Mouse (Mus musculus): ENCODE data around the gene Kcnb1. TPM values are rescaled to one million over a fixed set of nuclear protein-coding genes. Genes with fewer than 3 reads are reported as not detected.

Gene Kcnb1
- polyA plus RNA-seq, 1 experiment from 2014 or later, result 1.7 TPM

DNA sequence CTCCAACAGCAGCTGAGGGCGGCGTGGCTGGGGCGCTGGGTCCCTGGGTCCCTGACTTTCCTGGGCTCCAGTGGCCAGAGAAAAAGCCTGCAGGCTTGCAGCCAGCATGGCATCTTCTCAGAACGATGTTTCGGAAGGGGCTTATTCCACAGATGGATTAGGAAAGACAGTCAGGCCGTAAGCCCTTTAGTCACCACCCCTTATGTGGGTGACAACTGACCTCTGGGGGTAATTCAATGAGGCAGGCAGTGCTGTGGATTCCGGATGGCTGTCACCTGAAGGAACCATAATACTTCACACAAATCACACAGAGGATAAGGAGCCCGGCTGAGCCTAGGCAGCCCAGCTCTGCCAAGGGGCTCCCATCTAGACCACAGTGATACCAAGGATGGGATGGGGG is 8.9 kb downstream of the Kcnb1 start:
- 79% methylated on average over 8 of the region's 8 CpGs for WGBS
- H3K27me3 ChIP-seq (ENCODE audit: control insufficient read depth, insufficient read depth, low read length), result no peaks in the 10 kb centered on the region; the same call in 1 of the 2 replicates
- no peak overlapping the region for H3K9ac ChIP-seq (ENCODE audit: low read length)
- no peaks in the 10 kb centered on the region for H3K9me3 ChIP-seq (replicated peaks; ENCODE audit: control insufficient read depth, low read length)
- ATAC-seq (ENCODE audit: insufficient read depth, low FRiP score), result no peak
- H3K36me3 ChIP-seq (ENCODE audit: control insufficient read depth, insufficient read depth, low read length), result no peaks in the 10 kb centered on the region
- no peak overlapping the region for H3K4me3 ChIP-seq (replicated peaks; ENCODE audit: low read length)
- H3K27ac ChIP-seq (ENCODE audit: low read length), result no peak overlapping the region
- no peak overlapping the region for H3K4me2 ChIP-seq (ENCODE audit: low read depth, low read length)
- peaks cover 4% of the 10 kb centered on the region; the same call in 1 of the 2 replicates for H3K4me1 ChIP-seq (ENCODE audit: control insufficient read depth, insufficient read depth, low read length)

GRCm38 (mm10) chr2:167179301-167179700 is 10.7 kb downstream of the Kcnb1 start:
- H3K36me3 ChIP-seq (ENCODE audit: control insufficient read depth, insufficient read depth, low read length), result no peaks in the 10 kb centered on the region
- H3K4me1 ChIP-seq (ENCODE audit: control insufficient read depth, insufficient read depth, low read length), result peaks cover 4% of the 10 kb centered on the region; the same call in 1 of the 2 replicates
- no peak overlapping the region for H3K4me3 ChIP-seq (replicated peaks; ENCODE audit: low read length)
- no peak overlapping the region for H3K4me2 ChIP-seq (ENCODE audit: low read depth, low read length)
- H3K9ac ChIP-seq (ENCODE audit: low read length), result no peak overlapping the region
- no peaks in the 10 kb centered on the region for H3K27me3 ChIP-seq (ENCODE audit: control insufficient read depth, insufficient read depth, low read length)
- no peak for ATAC-seq (ENCODE audit: insufficient read depth, low FRiP score)
- H3K27ac ChIP-seq (ENCODE audit: low read length), result no peak overlapping the region
- H3K9me3 ChIP-seq (replicated peaks; ENCODE audit: control insufficient read depth, low read length), result no peaks in the 10 kb centered on the region
- WGBS, result 82% methylated on average over 10 of the region's 10 CpGs

- H3K9ac ChIP-seq (ENCODE audit: low read length), result no peak overlapping the region
- ATAC-seq (ENCODE audit: insufficient read depth, low FRiP score), result no peak
- no peaks in the 10 kb centered on the region for H3K9me3 ChIP-seq (replicated peaks; ENCODE audit: control insufficient read depth, low read length)
- no peaks in the 10 kb centered on the region for H3K27me3 ChIP-seq (ENCODE audit: control insufficient read depth, insufficient read depth, low read length)
- no peaks in the 10 kb centered on the region for H3K36me3 ChIP-seq (ENCODE audit: control insufficient read depth, insufficient read depth, low read length)
- H3K4me1 ChIP-seq (ENCODE audit: control insufficient read depth, insufficient read depth, low read length), result peaks cover 7% of the 10 kb centered on the region
- H3K4me3 ChIP-seq (replicated peaks; ENCODE audit: low read length), result no peak overlapping the region
- no peak overlapping the region for H3K27ac ChIP-seq (ENCODE audit: low read length)
- WGBS, result 44% methylated on average over 10 of the region's 10 CpGs
- H3K4me2 ChIP-seq (ENCODE audit: low read depth, low read length), result no peak overlapping the region
Measured at GRCm38 (mm10) chr2:167177231-167177641, 12.7 kb downstream of the Kcnb1 start.

DNA sequence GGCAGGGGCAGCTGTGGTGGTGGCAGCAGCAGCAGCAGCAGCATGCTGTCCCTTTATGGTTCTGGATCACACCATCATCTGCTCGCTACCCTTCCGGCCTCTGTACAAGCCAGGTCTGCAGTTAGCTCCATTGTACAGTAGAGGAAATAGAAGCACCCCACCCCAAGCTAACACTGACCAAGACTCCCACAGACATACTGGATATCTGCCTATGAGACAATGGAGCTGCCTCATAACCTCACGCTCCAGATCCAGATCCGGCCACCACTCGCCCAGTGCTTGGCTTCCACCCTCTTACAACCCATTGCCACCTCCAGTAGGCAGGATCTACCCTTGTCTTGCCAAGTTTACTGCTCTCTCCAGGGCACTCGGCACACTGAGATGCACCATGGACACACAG is 14.7 kb downstream of the Kcnb1 start:
- Histone ChIP-seq H3K4me1 (ENCODE audit: control insufficient read depth, insufficient read depth, low read length) (peaks cover 7% of the 10 kb centered on the region), H3K27me3 (ENCODE audit: control insufficient read depth, insufficient read depth, low read length) (no peaks in the 10 kb centered on the region), H3K9ac (ENCODE audit: low read length) (no peak overlapping the region), H3K9me3 (replicated peaks; ENCODE audit: control insufficient read depth, low read length) (no peaks in the 10 kb centered on the region), H3K36me3 (ENCODE audit: control insufficient read depth, insufficient read depth, low read length) (no peaks in the 10 kb centered on the region), H3K4me2 (ENCODE audit: low read depth, low read length) (no peak overlapping the region), H3K4me3 (replicated peaks; ENCODE audit: low read length) (no peak overlapping the region), H3K27ac (ENCODE audit: low read length) (no peak overlapping the region)
- no peak for ATAC-seq (ENCODE audit: insufficient read depth, low FRiP score)
- WGBS, result 87% methylated on average over 6 of the region's 6 CpGs

DNA sequence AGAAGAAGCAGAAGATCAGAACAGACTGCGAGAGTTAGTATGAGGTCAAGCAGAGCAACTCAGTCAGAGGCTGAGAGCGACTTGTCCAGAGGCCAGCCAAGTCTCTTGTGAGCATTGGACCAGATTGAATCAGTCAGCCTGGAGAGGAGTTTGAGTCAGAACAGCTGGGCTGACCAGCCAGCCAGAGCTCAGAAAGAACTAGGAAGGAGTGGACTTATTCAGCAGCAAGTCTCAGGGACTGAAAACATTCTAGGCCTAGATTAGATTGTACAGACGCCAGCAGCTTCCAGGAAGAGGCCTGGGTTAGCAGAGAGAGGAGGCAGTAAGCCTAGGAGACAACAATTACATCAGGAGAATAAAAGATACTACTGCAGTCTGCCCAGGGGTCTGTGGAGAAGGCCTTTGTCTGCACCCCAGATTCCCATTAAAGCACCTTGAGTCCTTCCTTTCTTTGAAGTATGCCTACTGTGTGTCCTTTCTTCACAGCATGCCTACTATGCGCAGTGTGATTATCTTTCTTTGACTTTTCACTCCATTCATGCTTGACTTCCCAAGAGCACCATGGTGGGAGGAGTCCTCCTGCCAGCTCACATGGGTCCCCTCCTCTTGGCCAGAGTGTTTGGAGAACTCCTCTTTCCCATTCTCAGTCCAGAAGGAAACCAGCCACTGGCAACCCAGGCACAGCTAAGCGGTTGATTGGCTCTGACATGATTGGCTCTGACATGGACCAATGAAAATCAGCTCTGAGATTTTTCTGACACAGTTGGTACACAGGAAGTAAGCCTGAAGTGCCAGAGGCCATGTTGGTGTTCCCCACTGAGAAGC is 16.7 kb downstream of the Kcnb1 start:
- Histone ChIP-seq H3K4me2 (ENCODE audit: low read depth, low read length) (no peak overlapping the region), H3K9ac (ENCODE audit: low read length) (no peak overlapping the region), H3K36me3 (ENCODE audit: control insufficient read depth, insufficient read depth, low read length) (no peaks in the 10 kb centered on the region), H3K9me3 (replicated peaks; ENCODE audit: control insufficient read depth, low read length) (no peaks in the 10 kb centered on the region), H3K27ac (ENCODE audit: low read length) (peak overlapping the region; percentile 80), H3K27me3 (ENCODE audit: control insufficient read depth, insufficient read depth, low read length) (no peaks in the 10 kb centered on the region), H3K4me1 (ENCODE audit: control insufficient read depth, insufficient read depth, low read length) (peaks cover 11% of the 10 kb centered on the region), H3K4me3 (replicated peaks; ENCODE audit: low read length) (no peak overlapping the region)
- ATAC-seq (ENCODE audit: insufficient read depth, low FRiP score), result peak; percentile 84
- 59% methylated on average over 5 of the region's 5 CpGs for WGBS

DNA sequence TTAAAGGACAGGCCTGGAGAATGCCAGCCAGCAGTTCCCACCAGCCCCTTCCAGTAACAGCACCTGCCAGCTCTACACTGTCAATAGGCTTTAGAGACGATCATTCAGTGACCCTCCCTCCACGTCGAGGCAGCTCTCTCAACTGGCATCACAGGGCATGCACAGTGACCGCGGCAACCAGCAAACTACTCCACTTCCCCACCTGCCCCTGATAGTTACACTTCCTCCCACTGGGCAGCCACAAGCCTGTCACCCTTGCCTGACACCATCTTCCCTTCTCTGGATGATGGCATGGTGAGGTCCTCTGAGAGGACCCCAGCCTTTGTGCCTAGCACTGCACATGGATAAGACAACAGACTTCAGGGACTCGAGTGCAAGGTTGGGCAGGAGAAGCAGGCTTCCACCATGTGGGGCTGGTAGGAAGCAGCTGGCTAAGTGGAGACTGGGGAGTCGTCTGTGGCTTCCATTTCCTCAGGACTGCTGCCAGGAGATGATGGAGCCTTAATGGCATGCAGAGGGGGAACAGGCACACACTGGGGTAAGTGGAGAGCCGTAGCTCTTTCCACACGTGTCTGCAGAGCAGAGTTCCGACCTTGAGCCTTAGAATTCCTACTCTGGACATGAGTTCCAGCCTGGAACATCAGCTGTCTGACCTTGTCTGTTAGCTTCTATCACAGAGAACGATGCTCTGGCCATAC is 22.3 kb downstream of the Kcnb1 start:
- no peak overlapping the region for H3K9ac ChIP-seq (ENCODE audit: low read length)
- WGBS, result 43% methylated on average over 11 of the region's 11 CpGs
- H3K27me3 ChIP-seq (ENCODE audit: control insufficient read depth, insufficient read depth, low read length), result no peaks in the 10 kb centered on the region
- H3K27ac ChIP-seq (ENCODE audit: low read length), result peak overlapping the region; percentile 18; the same call in 1 of the 2 replicates
- 0 out of 2 replicates have a peak, but pooled peaks have one; percentile 8 for ATAC-seq (ENCODE audit: insufficient read depth, low FRiP score)
- peaks cover 17% of the 10 kb centered on the region for H3K4me1 ChIP-seq (ENCODE audit: control insufficient read depth, insufficient read depth, low read length)
- H3K9me3 ChIP-seq (replicated peaks; ENCODE audit: control insufficient read depth, low read length), result no peaks in the 10 kb centered on the region
- no peaks in the 10 kb centered on the region for H3K36me3 ChIP-seq (ENCODE audit: control insufficient read depth, insufficient read depth, low read length)
- H3K4me3 ChIP-seq (replicated peaks; ENCODE audit: low read length), result no peak overlapping the region
- H3K4me2 ChIP-seq (ENCODE audit: low read depth, low read length), result no peak overlapping the region

DNA sequence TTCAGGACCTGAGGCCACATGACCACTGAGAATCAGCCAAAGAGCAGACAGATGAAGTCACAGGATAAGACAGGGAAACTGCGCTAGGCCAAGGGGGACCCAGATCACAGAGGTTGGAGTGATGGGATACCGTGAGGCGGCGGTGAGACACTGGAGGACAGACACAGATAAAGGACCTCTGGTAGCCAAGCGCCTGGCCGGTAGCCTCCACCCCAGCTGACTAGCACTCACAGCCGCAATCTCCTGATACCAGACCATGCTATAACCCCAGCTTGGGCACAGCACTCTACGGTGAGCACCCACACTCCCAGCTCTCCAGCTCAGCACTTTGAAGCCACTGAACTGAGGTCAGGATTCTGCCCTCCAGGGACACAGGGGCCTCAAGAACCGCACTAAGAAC is 26.4 kb downstream of the Kcnb1 start:
- 57% methylated on average over 9 of the region's 9 CpGs for WGBS
- no peaks in the 10 kb centered on the region for H3K27me3 ChIP-seq (ENCODE audit: control insufficient read depth, insufficient read depth, low read length)
- H3K36me3 ChIP-seq (ENCODE audit: control insufficient read depth, insufficient read depth, low read length), result no peaks in the 10 kb centered on the region
- no peak overlapping the region for H3K4me2 ChIP-seq (ENCODE audit: low read depth, low read length)
- no peak for ATAC-seq (ENCODE audit: insufficient read depth, low FRiP score)
- peaks cover 16% of the 10 kb centered on the region for H3K4me1 ChIP-seq (ENCODE audit: control insufficient read depth, insufficient read depth, low read length)
- H3K9ac ChIP-seq (ENCODE audit: low read length), result no peak overlapping the region
- no peak overlapping the region for H3K4me3 ChIP-seq (replicated peaks; ENCODE audit: low read length)
- H3K9me3 ChIP-seq (replicated peaks; ENCODE audit: control insufficient read depth, low read length), result no peaks in the 10 kb centered on the region
- H3K27ac ChIP-seq (ENCODE audit: low read length), result no peak overlapping the region

DNA sequence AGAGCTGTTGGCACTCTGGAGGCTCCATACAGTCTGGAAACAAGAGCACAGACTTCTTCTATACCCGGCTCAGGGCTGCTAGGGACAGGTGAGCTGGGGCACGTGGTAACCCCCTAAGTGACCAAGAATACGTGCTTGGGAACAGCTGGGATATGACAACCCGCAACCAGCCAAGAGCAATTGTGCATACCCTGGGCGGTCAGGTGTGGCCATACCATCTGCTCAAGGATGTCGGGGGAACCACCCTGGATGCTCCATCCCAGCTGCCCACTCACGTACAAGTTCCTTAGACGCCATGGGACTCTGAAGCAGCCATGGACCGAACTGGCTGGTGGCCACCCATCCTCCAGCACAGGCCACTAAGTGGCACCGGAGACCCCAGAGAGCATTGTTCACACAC is 26.8 kb downstream of the Kcnb1 start:
- peak overlapping the region; percentile 32; the same call in 1 of the 2 replicates for H3K27ac ChIP-seq (ENCODE audit: low read length)
- no peak overlapping the region for H3K4me2 ChIP-seq (ENCODE audit: low read depth, low read length)
- WGBS, result 94% methylated on average over 10 of the region's 10 CpGs
- no peaks in the 10 kb centered on the region for H3K36me3 ChIP-seq (ENCODE audit: control insufficient read depth, insufficient read depth, low read length)
- no peaks in the 10 kb centered on the region for H3K9me3 ChIP-seq (replicated peaks; ENCODE audit: control insufficient read depth, low read length)
- H3K9ac ChIP-seq (ENCODE audit: low read length), result no peak overlapping the region
- H3K4me1 ChIP-seq (ENCODE audit: control insufficient read depth, insufficient read depth, low read length), result peaks cover 12% of the 10 kb centered on the region
- H3K27me3 ChIP-seq (ENCODE audit: control insufficient read depth, insufficient read depth, low read length), result no peaks in the 10 kb centered on the region
- no peak overlapping the region for H3K4me3 ChIP-seq (replicated peaks; ENCODE audit: low read length)
- no peak for ATAC-seq (ENCODE audit: insufficient read depth, low FRiP score)

- no peak overlapping the region for H3K4me3 ChIP-seq (replicated peaks; ENCODE audit: low read length)
- ATAC-seq (ENCODE audit: insufficient read depth, low FRiP score), result no peak; the same call in 1 of the 2 replicates
- 55% methylated on average over 10 of the region's 10 CpGs for WGBS
- H3K9me3 ChIP-seq (replicated peaks; ENCODE audit: control insufficient read depth, low read length), result no peaks in the 10 kb centered on the region
- H3K27ac ChIP-seq (ENCODE audit: low read length), result peak overlapping the region; percentile 32; the same call in 1 of the 2 replicates
- no peaks in the 10 kb centered on the region for H3K27me3 ChIP-seq (ENCODE audit: control insufficient read depth, insufficient read depth, low read length)
- H3K36me3 ChIP-seq (ENCODE audit: control insufficient read depth, insufficient read depth, low read length), result no peaks in the 10 kb centered on the region
- no peak overlapping the region for H3K9ac ChIP-seq (ENCODE audit: low read length)
- peaks cover 6% of the 10 kb centered on the region for H3K4me1 ChIP-seq (ENCODE audit: control insufficient read depth, insufficient read depth, low read length)
- no peak overlapping the region for H3K4me2 ChIP-seq (ENCODE audit: low read depth, low read length)
Measured at GRCm38 (mm10) chr2:167162516-167163021, 27.4 kb downstream of the Kcnb1 start.

Data from stomach, embryonic 16.5 days (tissue).